Mouse (Mus musculus) layer of hippocampus, postnatal 14 days (tissue): Measurements from ENCODE around the gene Map4k1. TPM values are rescaled to one million over a fixed set of nuclear protein-coding genes. Genes with fewer than 3 reads are reported as not detected.
"Not testable (repeated sequence)": the region's sequence is repeated elsewhere in the genome, so short reads cannot be mapped to it uniquely, and the experiment has no call there.

Source experiments
- DNase-seq, 2 experiments: peaks; one replicate each; pipeline ENCODE4 v3.0.0; 2021 to 2022; ENCODE audit warnings: low spot score in 2 of 2, mixed read lengths in 1 of 2
- total RNA-seq, 2 experiments: library from RNA; stranded (reverse); gene quantifications; 2 replicates each; pipeline ENCODE4 v1.2.3; 2021

Map4k1 gene
- total RNA-seq, 2 experiments from 2014 or later, result 2.7 to 4.1 TPM

DNA sequence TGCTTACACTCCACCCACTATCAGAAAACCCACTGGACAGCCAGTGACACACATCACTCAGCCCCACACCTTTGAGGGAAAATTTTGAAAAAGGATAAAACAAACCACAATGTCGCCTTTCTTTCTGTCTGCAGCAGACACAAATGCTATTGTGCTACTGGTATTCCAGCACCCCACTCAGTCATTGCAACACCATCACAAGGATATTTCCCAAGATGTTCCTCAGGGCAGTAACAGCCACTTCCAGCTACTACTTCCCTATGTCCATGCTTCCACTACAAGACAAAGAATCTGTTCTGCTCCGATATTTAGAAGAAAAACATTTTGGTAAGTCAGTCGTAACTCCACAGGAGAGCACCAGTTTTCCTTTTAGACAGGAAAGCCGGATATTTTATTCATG is 27.1 kb upstream of the Map4k1 start:
- DNase-seq, result no peak

DNA sequence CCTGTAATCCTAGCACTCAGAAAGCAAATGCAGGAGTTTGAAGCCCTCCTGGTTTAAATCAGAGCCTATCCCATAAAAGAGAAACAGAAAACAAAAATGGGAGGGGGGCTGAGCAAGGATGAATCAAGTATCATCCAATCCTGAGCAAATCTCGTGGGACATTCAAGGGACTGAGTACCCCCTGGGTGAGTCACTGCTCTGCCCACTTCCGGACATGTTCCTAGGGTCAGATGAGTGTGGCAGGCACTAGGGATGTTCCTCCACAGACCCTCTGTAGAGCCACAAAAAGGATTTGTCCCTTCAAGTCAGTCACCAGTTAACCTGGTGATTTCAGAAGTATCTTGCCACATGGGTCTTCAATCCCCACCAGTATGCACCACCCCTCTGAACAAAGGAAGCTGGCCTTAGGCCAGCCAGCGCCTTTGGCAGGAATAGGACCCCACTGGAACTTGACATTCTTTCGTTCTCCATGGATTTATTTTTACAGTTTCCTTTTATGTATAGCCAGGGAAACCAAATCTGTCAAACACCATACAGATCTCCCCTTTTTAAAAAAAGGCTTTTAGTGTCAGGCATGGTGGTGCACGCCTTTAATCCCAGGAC is 26.5 kb upstream of the Map4k1 start:
- no peak for DNase-seq

DNA sequence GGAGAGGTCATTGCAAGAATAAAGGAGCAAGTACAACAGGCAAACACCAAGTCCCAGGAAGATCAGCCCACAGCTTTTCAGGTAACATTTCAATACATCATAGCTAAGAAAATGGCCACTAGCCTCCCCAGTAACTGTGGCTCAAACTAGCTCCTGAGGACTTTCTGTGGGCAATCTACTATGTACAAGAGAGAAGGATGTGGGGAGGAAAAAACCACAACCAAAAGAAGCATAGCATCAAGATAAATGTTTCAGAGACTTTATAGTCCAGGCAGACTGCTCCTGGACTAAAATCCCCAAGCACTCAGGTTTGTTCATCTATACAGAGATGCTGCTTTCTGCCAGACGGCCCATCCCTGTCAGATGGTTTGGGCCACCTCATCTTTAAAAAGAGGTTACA is 25.6 kb upstream of the Map4k1 start:
- no peak for DNase-seq

DNA sequence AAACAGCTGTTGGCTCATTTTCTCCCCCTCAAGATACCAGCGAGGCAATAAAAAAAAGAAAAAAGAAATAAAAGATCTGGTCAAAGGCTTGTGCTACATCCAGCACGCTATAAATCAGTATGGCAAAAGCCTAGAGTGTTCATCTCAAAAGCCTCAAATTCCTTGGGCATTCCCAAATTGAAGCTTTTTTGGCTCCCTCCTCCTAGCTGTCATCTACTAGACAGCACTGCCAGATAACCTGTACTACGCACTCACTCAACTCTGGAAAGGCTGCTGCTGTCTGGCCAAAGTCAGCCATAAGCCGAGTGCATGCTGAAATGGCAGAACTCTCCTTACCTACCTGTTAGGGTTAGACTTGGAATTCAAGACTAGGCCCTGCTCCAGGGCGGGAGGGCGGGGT is 24.6 kb upstream of the Map4k1 start:
- DNase-seq, result no peak

DNA sequence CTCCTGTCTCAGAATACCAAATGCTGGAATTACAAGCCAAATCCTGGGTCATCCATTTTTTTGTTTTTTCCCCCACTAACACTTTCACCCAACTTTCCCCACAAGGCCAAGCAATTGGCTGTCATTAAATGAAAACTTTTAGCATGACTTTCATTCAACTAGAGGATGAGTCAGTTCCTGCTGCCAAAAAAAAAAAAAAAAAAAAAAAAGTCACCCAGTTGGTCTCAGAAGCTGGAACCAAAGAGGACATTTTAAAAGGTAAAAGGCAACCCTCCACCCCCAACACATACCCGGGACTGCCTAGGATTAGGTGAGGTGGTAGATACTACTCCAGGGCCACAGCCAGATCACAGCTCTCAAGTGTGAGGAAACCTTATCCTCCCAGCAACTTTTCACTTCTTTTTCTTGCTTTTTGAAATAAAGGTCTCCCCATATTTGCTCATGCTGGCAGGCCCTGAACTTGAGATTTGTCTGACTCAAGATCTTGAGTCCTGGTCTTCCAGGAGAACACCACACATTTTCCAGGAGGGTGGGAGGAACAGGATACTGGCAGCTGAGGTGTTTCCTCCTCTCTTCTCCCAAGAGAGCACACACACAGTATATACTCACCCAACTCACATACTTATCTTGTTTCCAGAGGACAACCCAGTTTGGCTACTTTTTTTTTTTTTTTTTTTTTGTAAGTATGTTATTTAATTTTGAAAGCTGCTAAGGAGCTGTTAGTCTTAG is 23.7 kb upstream of the Map4k1 start:
- no peak for DNase-seq

DNA sequence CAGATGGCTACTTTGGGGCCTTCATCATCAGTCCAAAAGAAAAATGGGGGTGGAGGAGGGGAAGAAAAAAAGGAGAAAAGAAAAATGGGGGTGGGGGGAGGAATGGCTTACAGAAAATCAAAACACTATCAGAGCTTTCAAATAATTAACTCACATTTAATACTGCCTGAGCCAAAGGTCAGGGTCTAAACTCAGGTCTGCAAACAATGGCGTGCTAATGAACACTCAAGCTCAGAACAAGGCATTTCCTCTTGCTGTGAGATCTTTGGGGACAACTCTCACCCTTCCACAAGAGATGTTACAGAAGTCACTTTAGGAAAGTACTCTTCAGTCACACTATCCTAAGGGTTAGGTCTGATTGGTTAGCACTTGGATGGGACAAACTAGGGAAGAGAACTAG is 23.1 kb upstream of the Map4k1 start:
- no peak for DNase-seq

DNA sequence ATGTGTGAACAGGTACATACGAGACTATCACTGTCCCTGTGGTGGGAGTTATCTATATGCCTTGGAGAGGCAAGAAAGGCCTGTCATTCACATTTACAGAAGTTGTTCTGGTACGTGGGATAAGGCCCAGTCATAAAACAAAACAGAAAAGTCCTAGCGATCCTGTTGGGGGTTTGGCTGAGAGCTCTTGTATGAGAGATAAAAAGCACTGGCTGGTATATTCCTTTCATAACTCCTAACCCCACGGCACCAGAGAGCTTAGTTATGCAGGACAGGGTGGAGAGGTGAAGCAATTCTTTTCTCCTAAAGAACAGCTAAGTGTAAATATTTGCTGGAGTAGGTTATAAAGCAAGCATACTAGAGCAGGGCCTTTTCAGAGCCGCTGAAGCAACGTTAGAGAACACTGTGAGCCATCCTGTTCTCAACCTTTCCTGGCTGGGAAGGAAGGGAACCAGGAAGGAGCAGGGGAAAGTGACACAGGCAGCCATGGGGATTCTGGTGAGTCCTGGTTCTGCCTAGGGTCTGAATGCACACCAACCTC is 22.3 kb upstream of the Map4k1 start:
- DNase-seq, result no peak

DNA sequence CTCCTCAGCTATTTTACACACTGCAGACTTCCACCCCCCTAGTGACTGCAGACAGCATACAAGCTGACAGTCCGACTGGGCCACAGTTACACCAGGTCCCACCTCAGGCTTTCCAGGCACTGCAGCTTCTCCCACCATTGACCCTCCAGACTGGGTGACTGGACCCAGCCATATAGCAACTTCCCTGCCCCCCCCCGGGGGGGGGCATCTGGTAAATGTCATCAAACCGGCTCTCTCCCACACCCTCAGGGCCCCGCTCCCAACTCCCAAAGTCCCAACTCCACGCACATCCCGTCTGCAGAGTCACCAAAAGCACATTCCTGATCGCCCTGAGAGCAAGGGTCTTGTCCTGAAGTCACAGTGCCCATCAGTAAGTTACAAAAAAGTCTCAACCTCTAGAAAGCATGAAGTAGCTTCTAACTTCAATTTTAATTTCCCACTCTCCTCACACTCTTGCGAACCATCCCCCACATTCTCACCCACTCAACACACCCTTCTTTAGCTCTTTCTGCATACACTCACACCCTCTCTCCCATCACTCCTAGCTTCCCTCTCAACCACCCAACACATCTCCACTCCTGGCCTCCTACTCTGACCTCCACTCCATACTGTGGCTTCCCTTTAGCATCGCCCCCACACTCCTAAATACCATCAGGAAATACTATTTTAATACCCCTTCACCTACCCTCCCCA is 21.4 kb upstream of the Map4k1 start:
- no peak for DNase-seq

DNA sequence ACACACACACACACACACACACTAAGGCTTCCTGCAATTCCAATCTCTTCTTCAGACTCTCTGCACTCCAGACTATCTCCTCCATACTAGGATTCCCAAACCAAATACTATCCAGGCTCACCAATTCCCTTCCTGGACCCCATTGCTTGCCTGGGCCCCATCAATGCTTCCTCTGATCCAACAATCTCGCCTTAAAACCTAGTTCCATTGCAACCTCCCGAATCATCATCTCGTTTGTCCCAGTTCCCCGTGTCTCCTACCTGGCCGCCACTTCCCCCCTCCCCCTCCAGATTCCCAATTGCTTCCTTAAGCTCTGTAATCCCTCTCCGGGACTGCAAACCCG is 20.3 kb upstream of the Map4k1 start:
- no peak for DNase-seq

DNA sequence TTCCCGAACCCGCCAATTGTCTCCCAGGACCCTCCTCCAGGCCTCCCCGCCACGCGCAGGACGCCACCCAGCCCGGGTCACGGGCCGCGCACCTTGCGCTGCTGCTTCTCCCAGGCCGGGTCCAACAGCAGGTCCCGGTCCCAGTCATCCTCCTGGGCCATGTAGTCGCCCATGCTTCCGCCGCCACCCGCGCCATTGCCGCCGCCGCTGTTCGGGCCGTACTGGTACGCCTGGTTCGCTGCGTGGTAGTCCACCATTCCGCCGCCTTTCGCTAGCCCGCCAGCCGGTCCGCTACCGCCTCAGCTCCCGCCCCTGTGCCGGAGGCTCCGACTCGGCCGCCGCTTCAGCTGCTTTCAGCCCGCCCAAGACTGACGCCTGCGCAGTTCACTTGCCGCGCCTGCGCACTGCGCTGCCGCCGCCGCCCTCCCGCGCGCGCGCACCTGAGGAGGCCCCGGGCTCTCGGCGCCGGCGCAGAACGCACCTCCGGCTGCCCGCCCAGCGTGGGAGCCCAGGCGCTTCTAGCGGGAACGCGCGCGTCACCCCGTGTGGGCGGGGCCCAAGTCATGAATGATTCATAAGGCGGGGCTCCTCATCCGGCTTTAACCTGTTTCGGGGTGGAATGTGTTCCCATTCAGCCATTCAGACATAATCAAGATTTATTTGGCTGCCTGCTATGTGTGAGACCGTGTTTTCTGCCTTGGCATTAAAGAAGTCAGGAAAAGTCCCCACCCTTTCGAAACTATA is 19.8 kb upstream of the Map4k1 start, which contains the start of gene Actn4:
TSS of gene Actn4 (minus strand) at position 414 of the 744 bp plus-strand sequence.
- peak; percentile 97 to 98 for DNase-seq

DNA sequence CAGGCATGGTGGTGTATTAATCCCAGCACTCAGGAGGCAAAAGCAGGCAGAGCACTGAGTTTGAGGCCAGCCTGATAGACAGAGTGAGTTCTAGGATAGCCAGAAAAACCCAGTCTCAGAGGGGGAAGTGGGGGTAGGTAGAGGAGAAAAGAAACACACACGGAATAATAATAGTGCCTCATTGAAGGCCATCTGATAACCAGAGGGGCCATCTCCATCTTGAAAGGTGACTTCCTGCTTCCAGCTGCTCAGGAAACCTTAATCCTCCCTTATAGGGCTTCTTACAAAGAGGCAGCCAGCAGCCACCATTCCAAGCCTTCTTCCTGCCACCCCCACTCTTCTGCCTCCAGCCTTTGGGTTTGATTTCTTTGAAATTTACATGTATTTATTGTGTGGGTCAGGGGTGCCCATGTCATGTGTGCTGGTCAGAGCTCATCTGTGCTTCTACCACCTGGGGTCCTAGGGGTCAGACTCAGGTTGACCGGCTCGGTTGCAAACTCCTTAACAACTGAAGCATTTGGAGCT is 18.4 kb upstream of the Map4k1 start:
- DNase-seq, result no peak

DNA sequence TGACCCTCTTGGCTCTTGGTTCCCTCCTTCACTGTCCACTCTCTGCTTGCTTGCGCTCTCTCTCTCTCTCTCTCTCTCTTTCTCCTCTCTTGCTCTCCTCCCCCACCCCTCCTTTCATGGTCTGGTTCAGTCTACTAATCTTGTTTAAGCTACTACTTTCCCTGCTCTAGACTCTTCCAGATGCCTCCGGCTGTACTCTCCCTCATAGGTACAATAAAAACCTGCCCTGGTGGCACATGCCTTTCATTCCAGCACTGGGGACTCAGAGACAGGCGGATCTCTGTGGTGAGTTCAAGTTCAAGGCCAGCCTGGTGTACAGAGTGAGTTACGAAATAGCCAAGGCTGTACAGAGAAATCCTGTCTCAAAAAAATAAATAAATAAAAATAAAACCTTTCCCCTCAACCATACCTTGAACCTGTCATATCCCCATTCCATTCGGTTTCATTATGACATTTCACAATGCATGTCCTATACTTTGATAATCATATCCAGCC is 16.5 kb upstream of the Map4k1 start:
- DNase-seq, result no peak

DNA sequence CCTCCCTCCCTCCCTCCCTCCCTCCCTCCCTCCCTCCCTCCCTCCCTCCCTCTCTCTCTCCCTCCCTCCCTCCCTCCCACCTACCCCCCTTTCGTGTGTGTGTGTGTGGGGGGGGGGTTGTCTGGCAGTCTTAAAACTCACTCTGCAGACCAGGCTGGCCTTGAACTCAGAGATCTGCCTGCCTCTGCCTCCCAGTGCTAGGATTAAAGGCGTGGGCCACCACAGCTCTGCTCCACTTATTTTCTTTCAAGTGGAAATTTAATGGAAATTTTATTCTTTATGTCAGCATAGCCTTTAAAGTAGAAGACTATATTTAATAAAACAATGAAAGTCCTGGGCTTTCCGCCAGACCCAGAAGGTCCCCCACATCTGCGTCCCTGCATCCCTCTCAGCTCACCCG is 15.7 kb upstream of the Map4k1 start:
- no peak for DNase-seq

DNA sequence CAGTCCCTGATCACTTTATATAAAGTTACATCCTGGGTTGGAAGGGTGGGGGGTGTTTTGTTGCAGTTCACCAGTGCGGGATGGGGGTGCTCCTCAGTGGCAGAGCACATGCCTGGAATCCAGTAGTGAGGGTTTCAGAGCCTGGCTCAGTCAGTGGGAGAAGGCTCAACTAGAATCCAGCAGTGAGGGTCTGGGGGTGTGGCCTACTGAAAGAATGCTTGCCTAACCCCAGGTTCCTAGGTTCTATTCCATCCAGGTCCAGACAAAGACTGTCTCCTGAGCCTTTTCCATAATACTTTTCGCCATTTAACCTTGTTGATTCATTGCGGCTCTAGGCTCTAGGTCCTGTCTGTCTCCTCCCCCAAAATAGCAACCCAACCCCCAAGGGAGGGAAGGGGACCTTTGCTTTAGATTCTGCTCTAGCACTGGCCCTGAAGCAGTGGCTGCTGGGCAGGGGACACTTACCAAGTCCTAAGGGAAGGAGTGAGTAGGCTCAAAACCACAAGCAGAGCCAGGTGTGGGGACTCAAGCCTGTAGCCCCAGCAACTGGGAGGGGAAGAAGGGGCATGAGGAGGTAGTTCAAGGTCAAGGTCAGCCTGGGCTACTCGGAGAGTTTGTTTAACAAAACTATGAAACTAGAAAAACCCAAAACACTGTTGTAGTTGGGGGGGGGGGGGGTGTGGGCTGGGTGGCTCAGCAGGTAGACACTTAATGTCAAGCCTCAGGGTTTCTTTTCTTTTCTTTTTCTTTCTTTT is 14.9 kb upstream of the Map4k1 start:
- DNase-seq, result no peak

DNA sequence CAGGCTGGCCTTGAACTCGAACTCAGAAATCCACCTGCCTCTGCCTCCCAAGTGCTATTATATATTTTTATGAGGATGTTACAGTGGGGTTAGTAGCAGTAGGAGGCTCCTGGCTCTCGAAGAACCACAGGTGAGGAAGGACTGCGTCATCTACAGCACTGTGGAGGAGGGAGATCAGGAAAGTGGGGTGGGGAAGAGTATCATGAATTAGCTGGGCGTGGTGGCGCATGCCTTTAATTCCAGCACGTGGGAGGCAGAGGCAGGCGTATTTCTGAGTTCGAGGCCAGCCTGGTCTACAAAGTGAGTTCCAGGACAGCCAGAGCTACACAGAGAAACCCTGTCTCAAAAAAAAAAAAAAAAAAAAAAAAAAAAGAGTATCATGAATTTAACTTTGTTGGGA is 13.7 kb upstream of the Map4k1 start:
- DNase-seq, result not testable (repeated sequence)

DNA sequence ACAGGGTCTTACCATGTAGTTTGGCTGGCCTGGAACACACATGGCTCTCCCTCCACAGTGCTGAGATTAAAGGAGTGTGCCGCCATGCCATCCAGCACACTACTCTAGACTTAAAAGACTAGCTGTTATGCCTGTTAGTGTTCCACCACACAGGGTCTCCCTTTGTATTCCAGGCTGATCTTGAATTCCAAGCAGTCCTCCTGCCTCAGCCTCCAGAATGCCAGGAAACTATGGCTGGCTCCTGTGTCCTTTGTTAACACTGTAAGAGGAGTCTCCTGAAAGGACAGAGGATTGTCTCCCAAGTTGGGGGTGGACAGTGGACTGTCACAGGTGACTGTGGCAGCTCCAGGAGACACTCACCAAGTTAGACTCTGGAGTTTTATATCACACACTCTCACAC is 12.6 kb upstream of the Map4k1 start:
- DNase-seq, result no peak

DNA sequence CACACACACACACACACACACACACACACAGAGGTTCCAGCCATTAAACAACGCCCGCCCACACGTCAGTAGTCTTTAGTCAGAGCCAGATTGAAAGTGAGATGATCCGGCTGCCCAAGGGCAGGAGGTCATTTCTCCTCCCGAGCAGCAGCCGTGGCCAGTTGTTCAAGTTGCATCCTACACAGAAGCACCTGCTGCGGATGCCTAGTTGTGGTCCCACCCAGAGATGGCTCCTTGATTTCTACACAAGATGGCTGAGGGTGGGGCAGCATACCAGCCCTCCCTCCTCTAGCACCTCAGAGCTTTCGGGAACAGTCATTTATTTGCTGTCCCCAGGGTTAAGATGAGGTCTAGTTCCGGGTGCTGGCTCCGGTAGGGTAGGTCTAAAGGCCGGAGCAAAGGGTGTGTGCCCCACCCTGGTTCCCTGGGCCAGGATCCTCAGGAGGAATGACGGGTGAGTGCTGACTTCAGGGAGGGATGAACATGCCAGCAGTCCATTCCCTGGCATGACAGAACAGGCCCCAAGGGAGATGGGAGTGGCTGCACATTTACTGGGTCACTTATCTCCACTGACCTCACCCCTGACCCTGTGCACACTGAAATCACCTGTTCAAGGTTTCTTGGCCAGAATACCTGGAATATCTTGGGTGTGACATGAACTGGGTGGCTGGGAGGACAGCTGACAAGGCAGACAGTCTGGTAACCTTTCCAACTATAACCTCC is 12.0 kb upstream of the Map4k1 start:
- DNase-seq, result no peak

DNA sequence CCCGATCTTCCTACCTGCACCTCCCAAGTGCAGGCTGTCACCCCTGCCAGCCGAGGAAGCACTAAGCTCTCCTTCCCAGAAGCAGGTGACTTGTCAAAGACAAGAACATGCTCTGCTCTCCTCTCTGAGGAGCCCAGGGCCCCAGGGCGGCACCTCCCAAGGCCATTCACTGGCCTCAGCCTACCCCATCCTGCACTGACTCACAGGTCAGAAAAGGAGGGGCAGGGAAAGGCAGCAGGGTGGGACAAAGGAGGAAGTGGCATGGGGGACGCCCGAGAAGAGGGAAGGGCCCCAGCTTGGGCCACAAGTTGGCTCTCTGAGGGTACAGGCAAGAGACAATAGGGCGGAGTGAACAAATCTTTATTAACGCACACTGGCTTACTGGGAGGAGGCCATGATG is 10.8 kb upstream of the Map4k1 start:
- no peak for DNase-seq

DNA sequence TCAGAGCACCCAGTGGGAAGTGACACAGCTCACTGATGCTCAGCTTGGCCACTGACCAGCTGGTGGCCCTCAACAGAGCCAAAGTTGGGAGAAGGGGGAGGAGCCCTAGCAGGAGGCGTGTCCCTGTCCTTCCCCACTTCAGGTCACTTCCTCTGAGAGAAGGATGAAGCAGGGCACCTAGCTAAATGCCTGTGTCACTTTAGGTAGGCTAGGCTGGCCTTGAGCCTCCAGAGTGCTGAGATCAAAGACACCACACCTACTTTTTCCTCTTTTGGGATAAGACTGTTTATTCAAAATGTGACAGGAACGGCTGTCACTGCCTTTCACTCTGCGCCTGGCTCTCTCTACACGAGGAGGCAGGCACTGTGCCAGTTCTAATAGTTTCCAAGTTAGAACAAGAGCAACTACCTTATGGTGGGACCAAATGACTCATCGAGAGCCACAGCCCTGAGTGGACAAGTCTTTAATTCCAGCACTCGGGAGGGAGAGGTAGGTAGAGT is 10.0 kb upstream of the Map4k1 start:
- DNase-seq, result peak; percentile 43 to 73
